Mouse (Mus musculus) midbrain, postnatal 0 days (tissue): ENCODE measurements around the gene Uck2. TPM values are rescaled to one million over a fixed set of nuclear protein-coding genes. Genes with fewer than 3 reads are reported as not detected.

Experiments
- ATAC-seq: fragments of 200-750 bp; cut with Nextera tagmentation; 2 replicates; pipeline ENCODE4 v1.8.0; 2017; ENCODE audit warnings: moderate number of reproducible peaks, mild to moderate bottlenecking, moderate TSS enrichment, moderate library complexity; ENCODE audit not compliant: low FRiP score
- DNase-seq: peaks from one replicate; pipeline ENCODE4 v3.0.0-alpha.2; 2015; ENCODE audit warnings: low spot score
- H3K27ac ChIP-seq: fragments of 300-500 bp; sonication (generic); 2 replicates; pipeline ENCODE4 v1.5.1; 2014; ENCODE audit warnings: low read depth, mild to moderate bottlenecking, low read length, mixed read lengths
- H3K27me3 ChIP-seq: fragments of 300-500 bp; sonication (generic); 2 replicates; pipeline ENCODE4 v1.6.1; 2014; ENCODE audit warnings: low read length, control low read depth, mixed read lengths; ENCODE audit not compliant: insufficient read depth
- H3K36me3 ChIP-seq: fragments of 300-500 bp; sonication (generic); 2 replicates; pipeline ENCODE4 v1.6.1; 2014; ENCODE audit warnings: low read length, control low read depth, mixed read lengths; ENCODE audit not compliant: insufficient read depth
- H3K4me1 ChIP-seq: fragments of 300-500 bp; sonication (generic); 2 replicates; pipeline ENCODE4 v1.6.1; 2014; ENCODE audit warnings: mild to moderate bottlenecking, control low read depth, antibody characterized with exemption, low read length, mixed read lengths; ENCODE audit not compliant: insufficient read depth
- H3K4me2 ChIP-seq: fragments of 300-500 bp; sonication (generic); 2 replicates; pipeline ENCODE4 v1.6.1; 2014; ENCODE audit warnings: low read depth, mild to moderate bottlenecking, low read length, mixed read lengths; ENCODE audit not compliant: poor library complexity, severe bottlenecking
- H3K4me3 ChIP-seq: fragments of 300-500 bp; sonication (generic); 2 replicates; pipeline ENCODE4 v1.5.1; 2014; ENCODE audit warnings: low read depth, mild to moderate bottlenecking, low read length, moderate library complexity
- H3K9ac ChIP-seq: fragments of 300-500 bp; sonication (generic); replicated peaks from 2 replicates; pipeline ENCODE4 v1.6.1; 2014; ENCODE audit warnings: mild to moderate bottlenecking, low read length, moderate library complexity, mixed read lengths; ENCODE audit not compliant: poor library complexity, severe bottlenecking
- H3K9me3 ChIP-seq: fragments of 300-500 bp; sonication (generic); 2 replicates; pipeline ENCODE4 v1.6.1; 2016; ENCODE audit warnings: low read length, control low read depth
- CTCF ChIP-seq: IDR thresholded peaks from 2 replicates; pipeline ENCODE4 v1.5.1; 2016; ENCODE audit warnings: antibody characterized with exemption, mild to moderate bottlenecking
- WGBS: fragments of 180-500 bp; shearing (Covaris S2); extraction: QIAGEN DNeasy Blood & Tissue Kit; methylation state at CpG from one replicate; pipeline ENCODE4 v1.1.7; 2014; 5-methylcytosine and 5-hydroxymethylcytosine counted together
- polyA plus RNA-seq: library from polyadenylated mRNA; unstranded; fragments of >200 nt; fragmentation: Nextera tagmentation; extraction: Ambion mirVana; gene quantifications from 2 replicates; pipeline ENCODE4 v1.2.1, GENCODE M21; 2015
- total RNA-seq: library from RNA; depleted of rRNA; stranded (reverse); fragments of >200 nt; gene quantifications from 2 replicates; pipeline ENCODE4 v1.2.3, GENCODE M21; 2014

The Uck2 gene
- total and polyA plus RNA-seq, 2 experiments from 2014 or later = 42.7 to 74.2 TPM

- Histone ChIP-seq H3K9ac (no peak overlapping the region), H3K27me3 (no peaks in the 10 kb centered on the region), H3K27ac (no peak overlapping the region), H3K4me3 (no peak overlapping the region), H3K4me2 (no peak overlapping the region), H3K36me3 (no peaks in the 10 kb centered on the region), H3K9me3 (no peaks in the 10 kb centered on the region), H3K4me1 (no peaks in the 10 kb centered on the region)
- DNase-seq = no peak
- no peak for ATAC-seq
- TF ChIP-seq CTCF = no peak
- WGBS = 94% methylated on average over 11 of the region's 11 CpGs
These were observed 23.4 kb downstream of the Uck2 start for GRCm38 (mm10) chr1:167261750-167262149.

- Histone ChIP-seq H3K4me2 (no peak overlapping the region), H3K9ac (no peak overlapping the region), H3K4me3 (no peak overlapping the region), H3K4me1 (no peaks in the 10 kb centered on the region), H3K9me3 (no peaks in the 10 kb centered on the region), H3K36me3 (no peaks in the 10 kb centered on the region), H3K27ac (no peak overlapping the region), H3K27me3 (no peaks in the 10 kb centered on the region)
- no peak for TF ChIP-seq CTCF
- DNase-seq (no peak), ATAC-seq (no peak)
- 55% methylated on average over 10 of the region's 10 CpGs for WGBS
These were observed 25.4 kb downstream of the Uck2 start for GRCm38 (mm10) chr1:167259702-167260101.

- no peak overlapping the region for H3K9ac ChIP-seq
- no peaks in the 10 kb centered on the region for H3K9me3 ChIP-seq
- no peak for ATAC-seq
- no peaks in the 10 kb centered on the region for H3K36me3 ChIP-seq
- H3K27ac ChIP-seq = no peak overlapping the region
- no peaks in the 10 kb centered on the region for H3K4me1 ChIP-seq
- H3K4me2 ChIP-seq = no peak overlapping the region
- TF ChIP-seq CTCF = no peak
- no peak overlapping the region for H3K4me3 ChIP-seq
- 73% methylated on average over 15 of the region's 15 CpGs for WGBS
- H3K27me3 ChIP-seq = no peaks in the 10 kb centered on the region
- no peak for DNase-seq
These were observed 28.3 kb downstream of the Uck2 start for GRCm38 (mm10) chr1:167256724-167257302.

GRCm38 (mm10) chr1:167253579-167253978 lies 31.5 kb downstream of the Uck2 start:
- no peak overlapping the region for H3K27ac ChIP-seq
- no peak overlapping the region for H3K4me3 ChIP-seq
- H3K4me1 ChIP-seq = no peaks in the 10 kb centered on the region
- H3K4me2 ChIP-seq = no peak overlapping the region
- H3K27me3 ChIP-seq = no peaks in the 10 kb centered on the region
- TF ChIP-seq CTCF = no peak
- DNase-seq (no peak), ATAC-seq (no peak)
- 87% methylated on average over 12 of the region's 12 CpGs for WGBS
- no peaks in the 10 kb centered on the region for H3K36me3 ChIP-seq
- no peaks in the 10 kb centered on the region for H3K9me3 ChIP-seq
- no peak overlapping the region for H3K9ac ChIP-seq

- ATAC-seq (no peak), DNase-seq (no peak)
- Histone ChIP-seq H3K4me2 (no peak overlapping the region), H3K27me3 (no peaks in the 10 kb centered on the region), H3K4me3 (no peak overlapping the region), H3K9me3 (no peaks in the 10 kb centered on the region), H3K9ac (no peak overlapping the region), H3K4me1 (peaks cover 4% of the 10 kb centered on the region; the same call in 1 of the 2 replicates), H3K27ac (no peak overlapping the region), H3K36me3 (no peaks in the 10 kb centered on the region)
- WGBS = 89% methylated on average over 8 of the region's 8 CpGs
- no peak for TF ChIP-seq CTCF
These were observed 35.2 kb downstream of the Uck2 start for GRCm38 (mm10) chr1:167249881-167250280.

- no peak for ATAC-seq
- WGBS = 80% methylated on average over 19 of the region's 19 CpGs
- peaks cover 4% of the 10 kb centered on the region; the same call in 1 of the 2 replicates for H3K4me1 ChIP-seq
- no peaks in the 10 kb centered on the region for H3K27me3 ChIP-seq
- no peak overlapping the region for H3K27ac ChIP-seq
- no peak overlapping the region for H3K9ac ChIP-seq
- no peak for DNase-seq
- H3K4me2 ChIP-seq = no peak overlapping the region
- H3K36me3 ChIP-seq = no peaks in the 10 kb centered on the region
- TF ChIP-seq CTCF = no peak
- no peak overlapping the region for H3K4me3 ChIP-seq
- H3K9me3 ChIP-seq = no peaks in the 10 kb centered on the region
These were observed 35.9 kb downstream of the Uck2 start for GRCm38 (mm10) chr1:167249252-167249651.
